In genomic region chr19:37239096-37239495, GRCm38 (mm10) we compare ENCODE assay signal across 9 mouse cellular contexts. TPM values are rescaled to one million over a fixed set of nuclear protein-coding genes. Genes with fewer than 3 reads are reported as not detected.
DNase-seq lines count a peak whose midpoint lies in the region; ATAC-seq lines count a peak whose summit lies in the region.
"Had no signal": no experiment of that assay in that cellular context is flagged by ENCODE, and none has a peak within 500 bp of the region (broad histone marks: within the 10 kb centered on the region; RNA-seq: fewer than 3 reads in every experiment).

No protein-coding gene starts in this region.

- no peak overlapping the region for H3K27ac ChIP-seq in forebrain, embryonic 10.5 days
- no peak overlapping the region for H3K27ac ChIP-seq in forebrain, embryonic 16.5 days (ENCODE audit: low read length)
- no peak overlapping the region for H3K27ac ChIP-seq in midbrain, embryonic 15.5 days
- H3K27ac ChIP-seq in midbrain, embryonic 10.5 days (replicated peaks) = no peak overlapping the region
- H3K27ac ChIP-seq: midbrain, embryonic 12.5 days had no signal

- peaks cover 22% of the 10 kb centered on the region for H3K4me1 ChIP-seq in forebrain, embryonic 10.5 days
- peaks cover 8% of the 10 kb centered on the region for H3K4me1 ChIP-seq in forebrain, embryonic 16.5 days (replicated peaks; ENCODE audit: control insufficient read depth, insufficient read depth, low read length)
- H3K4me1 ChIP-seq in midbrain, embryonic 15.5 days = peaks cover 17% of the 10 kb centered on the region
- H3K4me1 ChIP-seq in midbrain, embryonic 10.5 days = peaks cover 17% of the 10 kb centered on the region

- H3K4me2 ChIP-seq in forebrain, embryonic 16.5 days (ENCODE audit: low read length) = no peak overlapping the region
- peak overlapping the region; percentile 35; the same call in 1 of the 2 replicates for H3K4me2 ChIP-seq in midbrain, embryonic 15.5 days

- no peak overlapping the region for H3K4me3 ChIP-seq in forebrain, embryonic 10.5 days
- H3K4me3 ChIP-seq in forebrain, embryonic 16.5 days (replicated peaks; ENCODE audit: low read length) = no peak overlapping the region
- H3K4me3 ChIP-seq in midbrain, embryonic 15.5 days = no peak overlapping the region
- no peak overlapping the region for H3K4me3 ChIP-seq in midbrain, embryonic 10.5 days
- H3K4me3 ChIP-seq: midbrain, embryonic 12.5 days had no signal

- H3K9ac ChIP-seq in forebrain, embryonic 16.5 days (replicated peaks; ENCODE audit: low read depth, low read length) = no peak overlapping the region
- no peak overlapping the region for H3K9ac ChIP-seq in midbrain, embryonic 15.5 days
- H3K9ac ChIP-seq: midbrain, embryonic 12.5 days had no signal

- no peaks in the 10 kb centered on the region for H3K9me3 ChIP-seq in forebrain, embryonic 10.5 days
- no peaks in the 10 kb centered on the region for H3K9me3 ChIP-seq in forebrain, embryonic 16.5 days (ENCODE audit: control insufficient read depth, low read length)
- no peaks in the 10 kb centered on the region for H3K9me3 ChIP-seq in midbrain, embryonic 15.5 days
- H3K9me3 ChIP-seq in midbrain, embryonic 10.5 days (replicated peaks) = no peaks in the 10 kb centered on the region
- H3K9me3 ChIP-seq: midbrain, embryonic 12.5 days had no signal

- ATAC-seq in forebrain, embryonic 16.5 days = no peak
- ATAC-seq in midbrain, embryonic 15.5 days (replicated peaks) = no peak
- ATAC-seq in granulocyte monocyte progenitor cell, adult 5-6 weeks (replicated peaks; ENCODE audit: poor library complexity, severe bottlenecking) = peak; percentile 44

- peak; percentile 32 for DNase-seq in forebrain, embryonic 10.5 days (ENCODE audit: extremely low spot score, low spot score)
- DNase-seq in midbrain, embryonic 10.5 days (ENCODE audit: low spot score) = no peak
- peak; percentile 63 for DNase-seq in retina, embryonic 14.5 days (ENCODE audit: low spot score)
- DNase-seq in right cerebral cortex, postnatal 25 days = no peak
- DNase-seq in left cerebral cortex, adult 11 months (ENCODE audit: low spot score) = no peak

- H3K36me3 ChIP-seq in forebrain, embryonic 10.5 days (replicated peaks) = no peaks in the 10 kb centered on the region
- no peaks in the 10 kb centered on the region for H3K36me3 ChIP-seq in forebrain, embryonic 16.5 days (ENCODE audit: control insufficient read depth, insufficient read depth)
- H3K36me3 ChIP-seq in midbrain, embryonic 15.5 days (replicated peaks) = no peaks in the 10 kb centered on the region
- no peaks in the 10 kb centered on the region for H3K36me3 ChIP-seq in midbrain, embryonic 10.5 days
- H3K36me3 ChIP-seq: midbrain, embryonic 12.5 days had no signal

- WGBS in forebrain, embryonic 10.5 days = 25% methylated on average over 4 of the region's 4 CpGs
- 31% methylated on average over 4 of the region's 4 CpGs for WGBS in forebrain, embryonic 16.5 days
- WGBS in midbrain, embryonic 15.5 days = 35% methylated on average over 4 of the region's 4 CpGs
- 36% methylated on average over 4 of the region's 4 CpGs for WGBS in midbrain, embryonic 10.5 days

- H3K27me3 ChIP-seq in forebrain, embryonic 10.5 days (ENCODE audit: poor library complexity, severe bottlenecking) = peaks cover 45% of the 10 kb centered on the region
- H3K27me3 ChIP-seq in forebrain, embryonic 16.5 days (replicated peaks; ENCODE audit: control insufficient read depth, insufficient read depth, low read length) = peaks cover 10% of the 10 kb centered on the region
- H3K27me3 ChIP-seq in midbrain, embryonic 15.5 days (replicated peaks) = peaks cover 6% of the 10 kb centered on the region
- peaks cover 37% of the 10 kb centered on the region for H3K27me3 ChIP-seq in midbrain, embryonic 10.5 days (ENCODE audit: low read depth, poor library complexity, severe bottlenecking)

RNA-seq across cellular contexts. Expression of gene Cpeb3, which starts 30.7 kb away (rescaled TPM):
- polyA plus RNA-seq in forebrain, embryonic 10.5 days (2016; fragmentation: Nextera tagmentation; extraction: Ambion mirVana) = 0.69 and 0.95 TPM in 2 replicates
- 7.0 and 9.8 TPM in 2 replicates for polyA plus RNA-seq in forebrain, embryonic 16.5 days (2015; fragmentation: Nextera tagmentation; extraction: Ambion mirVana)
- polyA plus RNA-seq in midbrain, embryonic 15.5 days (2015; fragmentation: Nextera tagmentation; extraction: Ambion mirVana) = 14.1 and 15.1 TPM in 2 replicates
- polyA plus RNA-seq in midbrain, embryonic 10.5 days (2016; fragmentation: Nextera tagmentation; extraction: Ambion mirVana) = 1.2 and 2.0 TPM in 2 replicates
- 0.56 TPM in 1 of 2 replicates, not detected in the other for total RNA-seq in granulocyte monocyte progenitor cell, adult 5-6 weeks (2014; fragmentation: Nextera tagmentation)
- total RNA-seq in granulocyte monocyte progenitor cell, adult 5-6 weeks (2017) = 0.10 TPM in 1 of 2 replicates, not detected in the other

RNA-seq across cellular contexts. Expression of gene March5, which starts 31.8 kb away (rescaled TPM):
- 109 and 112 TPM in 2 replicates for polyA plus RNA-seq in forebrain, embryonic 10.5 days (2016; fragmentation: Nextera tagmentation; extraction: Ambion mirVana)
- 111 and 130 TPM in 2 replicates for polyA plus RNA-seq in forebrain, embryonic 16.5 days (2015; fragmentation: Nextera tagmentation; extraction: Ambion mirVana)
- 101 and 103 TPM in 2 replicates for polyA plus RNA-seq in midbrain, embryonic 15.5 days (2015; fragmentation: Nextera tagmentation; extraction: Ambion mirVana)
- polyA plus RNA-seq in midbrain, embryonic 10.5 days (2016; fragmentation: Nextera tagmentation; extraction: Ambion mirVana) = 111 and 115 TPM in 2 replicates
- total RNA-seq in granulocyte monocyte progenitor cell, adult 5-6 weeks (2014; fragmentation: Nextera tagmentation) = 63.3 and 80.4 TPM in 2 replicates
- total RNA-seq in granulocyte monocyte progenitor cell, adult 5-6 weeks (2017) = 48.1 and 64.0 TPM in 2 replicates

Comparison
In these comparisons a context has a peak if more than half of its experiments do, and no peak if none do; other contexts are left out.
1. DNase-seq: peak in forebrain, embryonic 10.5 days (single experiment) and retina, embryonic 14.5 days (single experiment); none in midbrain, embryonic 10.5 days (single experiment), right cerebral cortex, postnatal 25 days (single experiment) and left cerebral cortex, adult 11 months (single experiment).